Mouse (Mus musculus) intestine, embryonic 15.5 days (tissue): ENCODE measurements around the gene Cnn2. TPM values are rescaled to one million over a fixed set of nuclear protein-coding genes. Genes with fewer than 3 reads are reported as not detected.

Source experiments
- ATAC-seq: fragments of 200-750 bp; cut with Nextera tagmentation; 2 replicates; pipeline ENCODE4 v1.8.0; 2017; ENCODE audit warnings: moderate TSS enrichment, moderate library complexity
- H3K27ac ChIP-seq: fragments of 300-500 bp; sonication (generic); 2 replicates; pipeline ENCODE4 v1.5.1; 2015; ENCODE audit warnings: mild to moderate bottlenecking, inconsistent platforms
- H3K27me3 ChIP-seq: fragments of 300-500 bp; sonication (generic); replicated peaks from 2 replicates; pipeline ENCODE4 v1.6.1; 2015; ENCODE audit warnings: inconsistent platforms
- H3K36me3 ChIP-seq: fragments of 300-500 bp; sonication (generic); 2 replicates; pipeline ENCODE4 v1.6.1; 2015; ENCODE audit warnings: inconsistent platforms
- H3K4me1 ChIP-seq: fragments of 300-500 bp; sonication (generic); replicated peaks from 2 replicates; pipeline ENCODE4 v1.6.1; 2015; ENCODE audit warnings: inconsistent platforms
- H3K4me2 ChIP-seq: fragments of 300-500 bp; sonication (generic); replicated peaks from 2 replicates; pipeline ENCODE4 v1.6.1; 2015; ENCODE audit warnings: mild to moderate bottlenecking, inconsistent platforms
- H3K4me3 ChIP-seq: fragments of 300-500 bp; sonication (generic); replicated peaks from 2 replicates; pipeline ENCODE4 v1.5.1; 2015; ENCODE audit warnings: inconsistent platforms
- H3K9ac ChIP-seq: fragments of 300-500 bp; sonication (generic); 2 replicates; pipeline ENCODE4 v1.6.1; 2015; ENCODE audit warnings: inconsistent platforms
- H3K9me3 ChIP-seq: fragments of 300-500 bp; sonication (generic); 2 replicates; pipeline ENCODE4 v1.6.1; 2016; ENCODE audit warnings: inconsistent platforms
- WGBS: fragments of 180-500 bp; shearing (Covaris S2); methylation state at CpG from one replicate; pipeline ENCODE4 v1.1.7; 2015; 5-methylcytosine and 5-hydroxymethylcytosine counted together
- polyA plus RNA-seq: library from polyadenylated mRNA; unstranded; fragments of >200 nt; fragmentation: Nextera tagmentation; extraction: Ambion mirVana; gene quantifications from 2 replicates; pipeline ENCODE4 v1.2.1, GENCODE M21; 2015

The Cnn2 gene
- polyA plus RNA-seq, 1 experiment from 2014 or later, result 242 TPM

GRCm38 (mm10) chr10:80016511-80016910 lies 28.1 kb downstream of the Cnn2 start, which contains the start of gene Arhgap45:
Gene Arhgap45 (plus strand): TSS chr10:80016653.
- Histone ChIP-seq H3K4me2 (no peak within 1 kb of the TSS), H3K9me3 (no peaks in the 10 kb centered on the region), H3K9ac (no peak within 1 kb of the TSS), H3K4me3 (peak within 1 kb of the TSS; percentile 12; the same call in 1 of the 2 replicates), H3K4me1 (peaks cover 18% of the 10 kb centered on the region), H3K27ac (no peak within 1 kb of the TSS), H3K36me3 (no peaks in the 10 kb centered on the region), H3K27me3 (peaks cover 28% of the 10 kb centered on the region)
- ATAC-seq, result no peak
- WGBS, result 66% methylated on average over 11 of the region's 11 CpGs

DNA sequence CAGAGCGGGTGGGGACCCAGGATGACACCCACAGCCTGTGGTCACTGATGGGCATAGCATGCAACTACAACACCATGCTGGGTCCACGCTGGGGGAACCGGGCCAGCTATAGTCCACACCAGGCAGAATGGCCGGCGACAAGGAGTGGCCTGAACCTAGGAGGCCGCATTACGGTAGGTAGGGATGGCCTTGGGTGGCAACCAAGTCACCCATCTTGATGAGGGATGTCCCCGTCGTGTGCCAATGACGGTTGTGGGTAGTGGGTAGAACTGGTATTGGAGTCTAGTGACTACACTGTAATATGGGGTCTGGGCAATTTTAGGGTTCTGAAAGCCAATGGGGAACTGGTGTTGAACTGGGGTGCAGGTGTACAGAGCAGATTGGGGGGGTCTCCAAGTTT lies 28.5 kb downstream of the Cnn2 start:
- Histone ChIP-seq H3K9ac (no peak overlapping the region), H3K27me3 (peaks cover 28% of the 10 kb centered on the region), H3K4me3 (peak overlapping the region; percentile 12; the same call in 1 of the 2 replicates), H3K4me2 (no peak overlapping the region), H3K36me3 (no peaks in the 10 kb centered on the region), H3K4me1 (peaks cover 18% of the 10 kb centered on the region), H3K27ac (no peak overlapping the region), H3K9me3 (no peaks in the 10 kb centered on the region)
- ATAC-seq, result no peak
- WGBS, result 84% methylated on average over 10 of the region's 10 CpGs

DNA sequence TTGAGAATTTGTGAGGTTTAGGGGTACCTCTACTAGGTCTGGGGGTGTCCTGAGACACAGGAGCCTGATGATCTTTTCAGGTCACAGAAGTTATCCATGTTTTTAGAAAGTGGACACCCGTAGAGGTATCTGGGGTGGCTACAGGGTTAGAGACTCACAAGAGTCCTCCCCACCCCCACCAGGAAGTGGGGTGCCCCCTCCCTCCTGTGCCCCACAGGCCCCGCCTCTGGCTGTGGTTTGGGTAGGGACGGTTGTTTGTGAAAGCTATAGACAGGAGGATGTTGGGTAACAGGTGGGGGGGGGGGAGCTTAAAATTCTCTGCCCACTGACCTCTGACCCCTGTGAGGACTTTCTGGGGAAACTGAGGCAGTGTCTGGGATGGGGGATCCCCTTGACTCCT lies 29.0 kb downstream of the Cnn2 start:
- ATAC-seq, result no peak
- Histone ChIP-seq H3K4me2 (no peak overlapping the region), H3K36me3 (no peaks in the 10 kb centered on the region), H3K9ac (no peak overlapping the region), H3K27me3 (peaks cover 28% of the 10 kb centered on the region), H3K9me3 (no peaks in the 10 kb centered on the region), H3K27ac (no peak overlapping the region), H3K4me3 (no peak overlapping the region), H3K4me1 (peaks cover 18% of the 10 kb centered on the region)
- 57% methylated on average over 3 of the region's 3 CpGs for WGBS

DNA sequence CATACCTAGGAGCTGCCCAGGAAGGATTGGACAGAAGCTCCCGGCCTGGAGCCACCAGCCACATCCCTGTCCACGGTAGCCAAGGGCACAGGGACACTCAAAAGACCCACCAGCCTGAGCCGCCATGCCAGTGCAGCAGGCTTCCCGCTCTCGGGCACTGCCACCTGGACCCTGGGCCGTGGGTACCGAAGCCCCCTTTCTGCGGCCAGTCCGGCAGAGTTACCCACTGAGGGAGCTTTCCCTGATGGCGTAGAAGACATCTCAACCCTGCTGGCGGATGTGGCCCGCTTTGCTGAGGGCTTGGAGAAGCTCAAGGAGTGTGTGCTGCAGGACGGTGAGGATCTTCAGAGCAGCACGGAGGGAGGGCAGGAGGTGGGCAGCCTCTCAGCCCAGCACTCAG lies 29.4 kb downstream of the Cnn2 start:
- H3K4me1 ChIP-seq, result peaks cover 18% of the 10 kb centered on the region
- no peak overlapping the region for H3K9ac ChIP-seq
- H3K27me3 ChIP-seq, result peaks cover 27% of the 10 kb centered on the region
- 81% methylated on average over 14 of the region's 14 CpGs for WGBS
- H3K9me3 ChIP-seq, result no peaks in the 10 kb centered on the region
- H3K36me3 ChIP-seq, result no peaks in the 10 kb centered on the region
- no peak for ATAC-seq
- no peak overlapping the region for H3K4me3 ChIP-seq
- H3K4me2 ChIP-seq, result no peak overlapping the region; the same call in 1 of the 2 replicates
- 0 out of 2 replicates have a peak overlapping the region, but pooled peaks have one; percentile 13 for H3K27ac ChIP-seq

- peak; percentile 78 for ATAC-seq
- WGBS, result 2% methylated on average over 15 of the region's 15 CpGs
- H3K27ac ChIP-seq, result no peak overlapping the region
- peak overlapping the region; percentile 53 for H3K4me2 ChIP-seq
- peaks cover 18% of the 10 kb centered on the region for H3K4me1 ChIP-seq
- H3K36me3 ChIP-seq, result no peaks in the 10 kb centered on the region
- H3K4me3 ChIP-seq, result peak overlapping the region; percentile 12; the same call in 1 of the 2 replicates
- H3K27me3 ChIP-seq, result peaks cover 17% of the 10 kb centered on the region
- no peaks in the 10 kb centered on the region for H3K9me3 ChIP-seq
- peak overlapping the region; percentile 36; the same call in 1 of the 2 replicates for H3K9ac ChIP-seq
Observed at GRCm38 (mm10) chr10:80018739-80019297, 30.4 kb downstream of the Cnn2 start.

- peak; percentile 60 for ATAC-seq
- no peaks in the 10 kb centered on the region for H3K9me3 ChIP-seq
- peaks cover 9% of the 10 kb centered on the region for H3K27me3 ChIP-seq
- peak overlapping the region; percentile 40; the same call in 1 of the 2 replicates for H3K27ac ChIP-seq
- H3K4me3 ChIP-seq, result peak overlapping the region; percentile 28
- H3K4me2 ChIP-seq, result peak overlapping the region; percentile 53
- no peaks in the 10 kb centered on the region for H3K36me3 ChIP-seq
- H3K4me1 ChIP-seq, result peaks cover 21% of the 10 kb centered on the region
- H3K9ac ChIP-seq, result peak overlapping the region; percentile 43
- 19% methylated on average over 20 of the region's 20 CpGs for WGBS
Observed at GRCm38 (mm10) chr10:80019471-80020131, 31.2 kb downstream of the Cnn2 start.

DNA sequence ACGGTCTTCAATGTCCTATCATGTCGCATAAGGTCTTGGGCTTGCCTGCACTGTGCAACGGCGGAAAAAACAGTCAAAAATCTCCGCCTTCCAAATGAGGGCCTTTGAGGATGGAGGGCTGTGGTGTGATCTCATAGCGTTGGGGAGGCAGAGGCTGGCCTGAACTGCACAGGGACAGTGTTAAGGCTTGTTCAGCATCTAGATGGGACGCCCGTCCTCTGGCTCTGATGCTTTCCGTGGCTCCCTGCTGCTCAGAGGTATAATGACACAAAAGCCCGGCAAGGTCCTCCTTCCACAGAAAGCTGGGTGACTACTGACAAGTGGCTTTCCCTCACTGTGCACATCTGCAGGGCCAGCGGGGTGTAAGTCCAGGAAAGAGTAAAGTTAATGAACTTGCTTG lies 31.8 kb downstream of the Cnn2 start:
- ATAC-seq, result no peak
- 0 out of 2 replicates have a peak, but pooled peaks cover 4% of the 10 kb centered on the region for H3K27me3 ChIP-seq
- H3K4me1 ChIP-seq, result peaks cover 22% of the 10 kb centered on the region
- H3K36me3 ChIP-seq, result no peaks in the 10 kb centered on the region
- no peaks in the 10 kb centered on the region for H3K9me3 ChIP-seq
- WGBS, result 47% methylated on average over 11 of the region's 11 CpGs
- 0 out of 2 replicates have a peak overlapping the region, but pooled peaks have one; percentile 13 for H3K27ac ChIP-seq
- H3K4me2 ChIP-seq, result peak overlapping the region; percentile 53
- H3K9ac ChIP-seq, result peak overlapping the region; percentile 43
- peak overlapping the region; percentile 28 for H3K4me3 ChIP-seq

- no peak for ATAC-seq
- Histone ChIP-seq H3K27ac (no peak overlapping the region), H3K9me3 (no peaks in the 10 kb centered on the region), H3K9ac (peak overlapping the region; percentile 43), H3K4me3 (no peak overlapping the region), H3K4me1 (peaks cover 27% of the 10 kb centered on the region), H3K27me3 (0 out of 2 replicates have a peak, but pooled peaks cover under 1% of the 10 kb centered on the region), H3K36me3 (no peaks in the 10 kb centered on the region), H3K4me2 (peak overlapping the region; percentile 53)
- WGBS, result 82% methylated on average over 18 of the region's 18 CpGs
Observed at GRCm38 (mm10) chr10:80020603-80021319, 32.4 kb downstream of the Cnn2 start.

GRCm38 (mm10) chr10:80021320-80021641 lies 32.9 kb downstream of the Cnn2 start:
- Histone ChIP-seq H3K4me3 (no peak overlapping the region), H3K27ac (no peak overlapping the region), H3K36me3 (no peaks in the 10 kb centered on the region), H3K9me3 (no peaks in the 10 kb centered on the region), H3K9ac (no peak overlapping the region), H3K4me1 (peaks cover 29% of the 10 kb centered on the region), H3K27me3 (no peaks in the 10 kb centered on the region), H3K4me2 (no peak overlapping the region)
- WGBS, result 77% methylated on average over 13 of the region's 13 CpGs
- no peak for ATAC-seq

GRCm38 (mm10) chr10:80022164-80022563 lies 33.8 kb downstream of the Cnn2 start:
- Histone ChIP-seq H3K4me1 (peaks cover 29% of the 10 kb centered on the region), H3K9ac (no peak overlapping the region), H3K4me3 (no peak overlapping the region), H3K27me3 (no peaks in the 10 kb centered on the region), H3K9me3 (no peaks in the 10 kb centered on the region), H3K4me2 (no peak overlapping the region), H3K36me3 (no peaks in the 10 kb centered on the region), H3K27ac (no peak overlapping the region)
- 91% methylated on average over 12 of the region's 12 CpGs for WGBS
- no peak for ATAC-seq

- no peak overlapping the region for H3K4me2 ChIP-seq
- no peak overlapping the region for H3K27ac ChIP-seq
- no peak overlapping the region for H3K4me3 ChIP-seq
- no peaks in the 10 kb centered on the region for H3K27me3 ChIP-seq
- H3K9ac ChIP-seq, result no peak overlapping the region
- ATAC-seq, result no peak
- no peaks in the 10 kb centered on the region for H3K9me3 ChIP-seq
- H3K36me3 ChIP-seq, result no peaks in the 10 kb centered on the region
- 96% methylated on average over 8 of the region's 8 CpGs for WGBS
- H3K4me1 ChIP-seq, result peaks cover 29% of the 10 kb centered on the region
Observed at GRCm38 (mm10) chr10:80022806-80023205, 34.4 kb downstream of the Cnn2 start.

GRCm38 (mm10) chr10:80023758-80024157 lies 35.4 kb downstream of the Cnn2 start:
- no peak for ATAC-seq
- Histone ChIP-seq H3K4me3 (no peak overlapping the region), H3K27ac (no peak overlapping the region), H3K4me1 (peaks cover 29% of the 10 kb centered on the region), H3K4me2 (no peak overlapping the region), H3K36me3 (no peaks in the 10 kb centered on the region), H3K9ac (no peak overlapping the region), H3K9me3 (no peaks in the 10 kb centered on the region), H3K27me3 (no peaks in the 10 kb centered on the region)
- 81% methylated on average over 5 of the region's 5 CpGs for WGBS
